Mouse (Mus musculus) thymus, adult 2 months (tissue): ENCODE data around the gene St6galnac3.

Experiments used
- CTCF ChIP-seq: fragments of 200-500 bp; IDR thresholded peaks from 2 replicates; pipeline ENCODE4 v1.5.1; 2012; ENCODE audit warnings: mild to moderate bottlenecking, control low read depth, low read length, moderate library complexity, borderline replicate concordance; ENCODE audit not compliant: control insufficient read depth, poor library complexity, insufficient read depth; ENCODE audit errors: extremely low read depth
- POLR2A ChIP-seq: fragments of 200-500 bp; IDR thresholded peaks from 2 replicates; pipeline ENCODE4 v1.6.1; 2012; ENCODE audit warnings: mild to moderate bottlenecking, low read length, control low read depth, moderate library complexity; ENCODE audit not compliant: control insufficient read depth, poor library complexity, insufficient read depth; ENCODE audit errors: extremely low read depth

DNA sequence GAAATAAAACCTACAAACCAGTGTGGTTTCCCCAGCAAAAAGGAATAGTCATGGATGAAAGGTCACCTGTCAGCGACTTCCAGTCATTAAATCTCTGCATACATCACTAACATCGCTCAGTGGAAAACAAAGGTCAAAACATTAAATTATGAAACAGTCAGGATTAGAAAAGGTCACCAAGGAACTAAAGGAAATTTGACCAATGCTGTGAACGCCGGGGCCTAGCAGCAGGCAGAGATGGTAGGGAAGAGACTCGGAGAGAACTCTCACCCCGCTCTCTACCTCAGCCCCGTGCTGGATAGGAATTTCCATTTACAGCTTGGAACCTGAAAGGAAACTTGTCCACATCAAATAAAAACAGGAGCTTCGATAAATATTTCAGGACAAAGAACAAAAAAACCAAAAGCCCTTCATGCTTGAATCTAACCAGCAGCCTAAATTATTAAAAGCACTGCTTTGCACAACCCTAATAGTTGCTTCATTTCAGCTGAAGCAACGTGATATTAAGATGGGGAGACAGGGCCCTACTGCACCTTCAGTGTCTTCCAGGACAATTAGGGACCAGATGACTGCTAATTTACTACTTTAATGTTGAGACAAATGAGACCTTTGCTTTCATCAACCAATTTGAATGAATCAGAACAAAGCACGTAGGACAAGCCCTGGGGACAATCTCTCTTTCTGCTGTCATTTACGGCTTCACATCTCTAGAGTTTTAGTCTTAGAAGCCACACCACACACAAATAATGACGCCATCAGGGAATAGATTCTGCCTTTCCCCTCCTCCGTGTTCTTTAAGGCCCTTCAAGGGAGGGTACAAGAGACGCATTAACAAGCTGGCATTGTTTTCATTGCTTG, 303.7 kb downstream of the St6galnac3 start:
- TF ChIP-seq CTCF (no peak), POLR2A (no peak)
